ENCODE assay signal across 21 mouse cellular contexts in the genomic region with DNA sequence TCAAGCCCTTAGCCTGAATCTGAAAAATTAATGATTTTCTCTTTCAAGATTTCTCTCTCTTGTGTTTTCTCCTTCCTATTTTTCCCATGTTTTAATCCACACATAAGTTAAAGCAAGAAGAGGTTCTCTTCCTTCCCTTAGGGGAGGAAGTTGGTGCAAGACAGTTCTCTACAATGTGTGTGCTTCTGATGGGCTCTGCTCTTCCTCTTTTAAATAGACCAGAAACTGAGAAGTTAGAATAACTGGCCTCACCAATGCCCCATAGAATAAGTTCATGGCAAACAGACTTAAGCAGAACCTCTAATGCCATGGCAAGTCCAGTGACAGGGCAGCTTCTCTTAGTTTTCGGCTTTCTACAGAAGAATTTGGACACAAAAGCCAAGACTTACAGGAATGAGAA.
A peak's percentile ranks its signal among the peaks of the same experiment; 100 is the strongest.
DNase-seq lines count a peak whose midpoint lies in the region; ATAC-seq and TF ChIP-seq lines count a peak whose summit lies in the region.
"Had no signal": no experiment of that assay in that cellular context is flagged by ENCODE, and none has a peak within 500 bp of the region (broad histone marks: within the 10 kb centered on the region; RNA-seq: fewer than 3 reads in every experiment).

No protein-coding gene starts in this region.

- peaks cover 11% of the 10 kb centered on the region for H3K4me1 ChIP-seq in bone marrow macrophage, adult 2 months (ENCODE audit: control insufficient read depth, insufficient read depth, low read length)
- H3K4me1 ChIP-seq in heart, embryonic 11.5 days (ENCODE audit: control insufficient read depth, insufficient read depth, low read length): no peaks in the 10 kb centered on the region
- H3K4me1 ChIP-seq: embryonic facial prominence, embryonic 15.5 days; hindbrain, embryonic 13.5 days had no signal

- H3K4me2 ChIP-seq in heart, embryonic 11.5 days: no peak overlapping the region
- H3K4me2 ChIP-seq: embryonic facial prominence, embryonic 15.5 days; forebrain, embryonic 15.5 days; hindbrain, embryonic 13.5 days had no signal

- no peak overlapping the region for H3K4me3 ChIP-seq in bone marrow macrophage, adult 2 months (ENCODE audit: insufficient read depth, low read length)
- no peak overlapping the region for H3K4me3 ChIP-seq in heart, embryonic 11.5 days (ENCODE audit: low read depth, low read length)
- H3K4me3 ChIP-seq: embryonic facial prominence, embryonic 15.5 days; erythroblast, embryonic 14.5 days; forebrain, embryonic 10.5 days; forebrain, embryonic 15.5 days; hindbrain, embryonic 13.5 days had no signal

- H3K9ac ChIP-seq in heart, embryonic 11.5 days (ENCODE audit: low read depth, low read length): no peak overlapping the region
- H3K9ac ChIP-seq: embryonic facial prominence, embryonic 15.5 days; forebrain, embryonic 15.5 days; hindbrain, embryonic 13.5 days had no signal

- no peak for TF ChIP-seq POLR2A in bone marrow macrophage, adult 2 months (IDR thresholded peaks at IDR 0.05; ENCODE audit: borderline replicate concordance, low read depth, low read length)

- WGBS in heart, embryonic 11.5 days (ENCODE audit: insufficient replicate concordance): 93% methylated on average over 1 of the region's 1 CpGs

- no peaks in the 10 kb centered on the region for H3K9me3 ChIP-seq in heart, embryonic 11.5 days (replicated peaks; ENCODE audit: control insufficient read depth, low read length)
- H3K9me3 ChIP-seq: embryonic facial prominence, embryonic 15.5 days; forebrain, embryonic 10.5 days; forebrain, embryonic 15.5 days; hindbrain, embryonic 13.5 days had no signal

- peak; percentile 84 for ATAC-seq in megakaryocyte, adult 5-6 weeks (ENCODE audit: poor library complexity, severe bottlenecking)
- ATAC-seq in heart, embryonic 11.5 days (replicated peaks; ENCODE audit: insufficient number of reproducible peaks, low FRiP score, low TSS enrichment): no peak
- ATAC-seq: forebrain, embryonic 15.5 days; hindbrain, postnatal 0 days had no signal

- H3K27me3 ChIP-seq in heart, embryonic 11.5 days (ENCODE audit: control insufficient read depth, insufficient read depth, low read length): no peaks in the 10 kb centered on the region
- H3K27me3 ChIP-seq: embryonic facial prominence, embryonic 15.5 days; forebrain, embryonic 15.5 days; hindbrain, embryonic 13.5 days had no signal

- peak; percentile 24 for DNase-seq in 416B (ENCODE audit: low read depth)
- peak; percentile 16 for DNase-seq in telencephalon, adult 2 months (ENCODE audit: low read depth, low spot score)
- no peak for DNase-seq in frontal cortex, postnatal 25 days (ENCODE audit: low spot score in 2 of 2)
- DNase-seq in frontal cortex, postnatal 14 days (ENCODE audit: low spot score in 2 of 2): no peak
- DNase-seq: adrenal gland, postnatal 10 days; cerebellum, adult 11-12 months; cerebellum, adult 9-10 months; cerebellum, postnatal 36 days; gastrocnemius, postnatal 25 days; heart, postnatal 10 days; heart, postnatal 4 days; kidney, adult 11 months had no signal

- TF ChIP-seq CTCF in bone marrow macrophage, adult 2 months (IDR thresholded peaks at IDR 0.05; ENCODE audit: low read depth, low read length): no peak

- H3K36me3 ChIP-seq in heart, embryonic 11.5 days (ENCODE audit: control insufficient read depth, insufficient read depth, low read length): no peaks in the 10 kb centered on the region
- H3K36me3 ChIP-seq: embryonic facial prominence, embryonic 15.5 days; forebrain, embryonic 10.5 days; forebrain, embryonic 15.5 days; hindbrain, embryonic 13.5 days had no signal

- H3K27ac ChIP-seq in bone marrow macrophage, adult 2 months (ENCODE audit: insufficient read depth, low read depth, low read length): peak overlapping the region; percentile 40
- no peak overlapping the region for H3K27ac ChIP-seq in heart, embryonic 11.5 days (ENCODE audit: low read depth, low read length)
- H3K27ac ChIP-seq: embryonic facial prominence, embryonic 15.5 days; forebrain, embryonic 10.5 days; forebrain, embryonic 15.5 days; hindbrain, embryonic 13.5 days; hindbrain, postnatal 0 days had no signal

Comparison
In these comparisons a context has a peak if more than half of its experiments do, and no peak if none do; other contexts are left out.
1. DNase-seq: peak in 416B (single experiment) and telencephalon, adult 2 months (single experiment); none in frontal cortex, postnatal 25 days (0 of 2) and frontal cortex, postnatal 14 days (0 of 2).